Mouse (Mus musculus) limb, embryonic 13.5 days (tissue): ENCODE data around the gene Eda. TPM values are rescaled to one million over a fixed set of nuclear protein-coding genes. Genes with fewer than 3 reads are reported as not detected.

ENCODE experiments used
- ATAC-seq: fragments of 200-750 bp; cut with Nextera tagmentation; 2 replicates; pipeline ENCODE4 v1.8.0; 2017; ENCODE audit warnings: low read depth, moderate number of reproducible peaks, moderate TSS enrichment; ENCODE audit not compliant: low FRiP score
- H3K27ac ChIP-seq: fragments of 300-500 bp; sonication (generic); 2 replicates; pipeline ENCODE4 v1.5.1; 2015; ENCODE audit warnings: inconsistent platforms, mild to moderate bottlenecking, moderate library complexity
- H3K27me3 ChIP-seq: fragments of 300-500 bp; sonication (generic); 2 replicates; pipeline ENCODE4 v1.6.1; 2015; ENCODE audit warnings: mild to moderate bottlenecking, inconsistent platforms
- H3K36me3 ChIP-seq: fragments of 300-500 bp; sonication (generic); 2 replicates; pipeline ENCODE4 v1.6.1; 2015; ENCODE audit warnings: inconsistent platforms, mild to moderate bottlenecking, moderate library complexity
- H3K4me1 ChIP-seq: fragments of 300-500 bp; sonication (generic); 2 replicates; pipeline ENCODE4 v1.6.1; 2015; ENCODE audit warnings: inconsistent platforms
- H3K4me2 ChIP-seq: fragments of 300-500 bp; sonication (generic); replicated peaks from 2 replicates; pipeline ENCODE4 v1.6.1; 2015; ENCODE audit warnings: inconsistent platforms, mild to moderate bottlenecking, moderate library complexity
- H3K4me3 ChIP-seq: fragments of 300-500 bp; sonication (generic); 2 replicates; pipeline ENCODE4 v1.5.1; 2015; ENCODE audit warnings: moderate library complexity, mild to moderate bottlenecking, inconsistent platforms
- H3K9ac ChIP-seq: fragments of 300-500 bp; sonication (generic); 2 replicates; pipeline ENCODE4 v1.6.1; 2015; ENCODE audit warnings: mild to moderate bottlenecking, inconsistent platforms
- H3K9me3 ChIP-seq: fragments of 300-500 bp; sonication (generic); 2 replicates; pipeline ENCODE4 v1.6.1; 2016; ENCODE audit warnings: inconsistent platforms
- WGBS: fragments of 180-500 bp; shearing (Covaris S2); methylation state at CpG from one replicate; pipeline ENCODE4 v1.1.7; 2015; 5-methylcytosine and 5-hydroxymethylcytosine counted together
- polyA plus RNA-seq: library from polyadenylated mRNA; unstranded; fragments of >200 nt; fragmentation: Nextera tagmentation; extraction: Ambion mirVana; gene quantifications from 2 replicates; pipeline ENCODE4 v1.2.1, GENCODE M21; 2015

Eda gene
- polyA plus RNA-seq = 2.7 and 2.8 TPM in 2 replicates

GRCm38 (mm10) chrX:99975250-99975984 is at the start of gene Eda:
Eda (plus strand) TSS chrX:99975606.
- Histone ChIP-seq H3K9me3 (no peaks in the 10 kb centered on the region), H3K36me3 (no peaks in the 10 kb centered on the region), H3K9ac (peak within 1 kb of the TSS; percentile 64), H3K27ac (no peak within 1 kb of the TSS; the same call in 1 of the 2 replicates), H3K4me1 (no peaks in the 10 kb centered on the region), H3K4me3 (peak within 1 kb of the TSS; percentile 54), H3K27me3 (peaks cover 38% of the 10 kb centered on the region), H3K4me2 (peak within 1 kb of the TSS; percentile 84)
- ATAC-seq = peak; percentile 97
- WGBS = 14% methylated on average over 30 of the region's 49 CpGs

DNA sequence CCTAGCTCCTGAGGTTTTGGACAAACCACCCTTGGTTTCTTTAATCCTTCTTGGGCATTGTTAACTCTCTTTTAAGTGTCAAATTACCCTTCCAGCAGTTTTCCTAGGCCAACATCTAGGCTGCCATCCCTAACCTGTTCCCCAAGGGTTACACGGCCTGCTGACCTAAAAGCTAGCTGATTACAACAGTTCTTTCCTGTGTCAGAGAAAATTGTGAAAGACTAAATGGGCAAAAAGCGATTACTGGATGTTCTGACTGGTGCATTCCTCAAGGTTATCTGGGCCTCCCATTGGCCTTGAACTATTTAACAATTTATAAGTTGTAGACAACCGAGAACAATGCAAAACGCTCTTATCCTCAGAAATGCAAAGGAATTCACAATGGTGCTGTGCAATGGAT is 14.4 kb upstream of the Eda start:
- Histone ChIP-seq H3K4me1 (no peaks in the 10 kb centered on the region), H3K27me3 (peaks cover 17% of the 10 kb centered on the region; the same call in 1 of the 2 replicates), H3K27ac (no peak overlapping the region), H3K36me3 (no peaks in the 10 kb centered on the region), H3K9ac (no peak overlapping the region), H3K4me3 (no peak overlapping the region), H3K4me2 (no peak overlapping the region), H3K9me3 (no peaks in the 10 kb centered on the region)
- no peak for ATAC-seq
- 54% methylated on average over 4 of the region's 4 CpGs for WGBS

DNA sequence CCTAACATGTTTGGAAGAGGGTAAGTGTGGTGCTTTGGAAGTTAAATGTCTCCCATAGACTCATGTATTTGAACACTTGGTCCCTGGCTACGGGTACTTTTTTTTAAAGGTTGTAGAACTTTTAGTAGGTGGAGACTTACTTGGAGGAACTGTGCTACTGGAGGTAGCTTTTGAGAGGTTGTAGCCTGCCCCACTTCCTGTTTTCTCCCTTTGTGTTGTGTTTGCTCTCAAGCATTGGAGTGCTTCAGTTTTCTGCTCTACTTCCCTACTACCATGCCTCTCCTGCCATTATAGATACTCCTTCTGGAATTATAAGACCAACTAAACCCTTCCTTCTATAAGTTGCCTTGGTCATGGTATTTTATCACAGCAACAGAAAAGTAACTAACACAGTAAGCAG is 5.3 kb upstream of the Eda start:
- Histone ChIP-seq H3K27me3 (peaks cover 35% of the 10 kb centered on the region; the same call in 1 of the 2 replicates), H3K4me2 (no peak overlapping the region), H3K9ac (no peak overlapping the region), H3K9me3 (no peaks in the 10 kb centered on the region), H3K4me3 (no peak overlapping the region), H3K27ac (no peak overlapping the region), H3K4me1 (no peaks in the 10 kb centered on the region), H3K36me3 (no peaks in the 10 kb centered on the region)
- WGBS = 67% methylated on average over 1 of the region's 1 CpGs
- ATAC-seq = no peak

GRCm38 (mm10) chrX:99974381-99974780 is 1.0 kb upstream of the Eda start:
- Histone ChIP-seq H3K36me3 (no peaks in the 10 kb centered on the region), H3K4me3 (no peak overlapping the region), H3K9me3 (no peaks in the 10 kb centered on the region), H3K4me1 (no peaks in the 10 kb centered on the region), H3K4me2 (peak overlapping the region; percentile 84), H3K27me3 (peaks cover 43% of the 10 kb centered on the region), H3K9ac (no peak overlapping the region), H3K27ac (no peak overlapping the region)
- no peak for ATAC-seq
- 41% methylated on average over 3 of the region's 3 CpGs for WGBS

GRCm38 (mm10) chrX:99974803-99975202 is 603 bp upstream of the Eda start:
- Histone ChIP-seq H3K36me3 (no peaks in the 10 kb centered on the region), H3K4me2 (peak overlapping the region; percentile 84), H3K9me3 (no peaks in the 10 kb centered on the region), H3K9ac (no peak overlapping the region), H3K27me3 (peaks cover 40% of the 10 kb centered on the region), H3K4me1 (no peaks in the 10 kb centered on the region), H3K4me3 (peak overlapping the region; percentile 54; the same call in 1 of the 2 replicates), H3K27ac (no peak overlapping the region; the same call in 1 of the 2 replicates)
- 23% methylated on average over 5 of the region's 5 CpGs for WGBS
- ATAC-seq = no peak

- Histone ChIP-seq H3K27ac (no peak overlapping the region), H3K4me1 (no peaks in the 10 kb centered on the region), H3K36me3 (no peaks in the 10 kb centered on the region), H3K27me3 (peaks cover 38% of the 10 kb centered on the region), H3K4me3 (peak overlapping the region; percentile 54), H3K9ac (peak overlapping the region; percentile 64), H3K4me2 (peak overlapping the region; percentile 84), H3K9me3 (no peaks in the 10 kb centered on the region)
- 21% methylated on average over 43 of the region's 48 CpGs for WGBS
- peak; percentile 10 for ATAC-seq
Measured at GRCm38 (mm10) chrX:99975985-99976924, 849 bp downstream of the Eda start.

GRCm38 (mm10) chrX:99978354-99978753 is 2.9 kb downstream of the Eda start:
- H3K4me2 ChIP-seq = no peak overlapping the region
- no peaks in the 10 kb centered on the region for H3K9me3 ChIP-seq
- H3K36me3 ChIP-seq = no peaks in the 10 kb centered on the region
- H3K27me3 ChIP-seq = peaks cover 34% of the 10 kb centered on the region
- 76% methylated on average over 2 of the region's 2 CpGs for whole genome bisulfite sequencing
- ATAC-seq = no peak
- H3K4me3 ChIP-seq = no peak overlapping the region
- no peak overlapping the region for H3K27ac ChIP-seq
- no peak overlapping the region for H3K9ac ChIP-seq
- H3K4me1 ChIP-seq = no peaks in the 10 kb centered on the region

DNA sequence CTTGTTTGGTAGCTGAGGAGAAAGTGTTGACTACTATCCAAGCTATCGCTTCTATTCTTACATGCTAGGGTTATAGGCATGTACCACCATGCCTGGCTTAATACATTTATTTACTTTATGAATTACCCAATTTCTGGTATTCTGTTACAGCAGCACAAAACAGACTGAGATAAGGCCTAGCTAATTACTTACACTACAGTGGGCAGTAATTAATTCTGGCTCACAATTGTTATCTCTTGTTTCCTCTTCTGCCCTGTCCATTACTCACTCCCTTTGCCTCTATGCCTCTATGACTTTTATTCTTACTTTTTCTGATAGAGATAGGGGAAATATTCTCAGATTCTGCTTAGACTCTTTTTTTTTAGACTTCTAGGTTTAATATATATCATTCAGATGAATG is 18.0 kb downstream of the Eda start:
- ATAC-seq = no peak
- Histone ChIP-seq H3K27me3 (peaks cover 4% of the 10 kb centered on the region; the same call in 1 of the 2 replicates), H3K9me3 (no peaks in the 10 kb centered on the region), H3K27ac (no peak overlapping the region), H3K4me1 (no peaks in the 10 kb centered on the region), H3K4me2 (no peak overlapping the region), H3K4me3 (no peak overlapping the region), H3K36me3 (no peaks in the 10 kb centered on the region), H3K9ac (no peak overlapping the region)
- 97% methylated on average over 1 of the region's 1 CpGs for WGBS

DNA sequence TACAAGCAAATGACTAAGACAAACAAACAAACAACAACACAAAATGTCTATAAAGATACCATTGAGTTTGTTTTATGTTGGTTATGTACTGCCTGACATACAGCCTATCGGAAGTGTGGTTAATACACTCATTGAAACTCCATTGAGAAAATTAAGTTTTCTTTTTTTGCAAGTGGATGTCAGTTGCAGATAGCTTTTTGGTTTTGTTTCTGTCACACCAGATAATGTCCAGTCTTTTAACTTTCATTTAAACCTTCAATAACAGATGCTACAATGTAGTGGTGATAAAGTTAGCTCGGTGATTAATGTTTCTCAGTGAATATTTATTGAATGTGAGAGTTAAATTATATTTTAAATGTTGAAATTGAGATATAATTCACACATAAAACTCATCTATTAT is 23.9 kb downstream of the Eda start:
- no peak for ATAC-seq
- no peak overlapping the region for H3K4me2 ChIP-seq
- H3K4me3 ChIP-seq = no peak overlapping the region
- H3K27me3 ChIP-seq = no peaks in the 10 kb centered on the region; the same call in 1 of the 2 replicates
- 89% methylated on average over 2 of the region's 2 CpGs for WGBS
- H3K9ac ChIP-seq = no peak overlapping the region
- no peaks in the 10 kb centered on the region for H3K4me1 ChIP-seq
- no peak overlapping the region for H3K27ac ChIP-seq
- H3K9me3 ChIP-seq = no peaks in the 10 kb centered on the region
- no peaks in the 10 kb centered on the region for H3K36me3 ChIP-seq

- Histone ChIP-seq H3K36me3 (no peaks in the 10 kb centered on the region), H3K4me3 (no peak overlapping the region), H3K4me1 (no peaks in the 10 kb centered on the region), H3K9ac (no peak overlapping the region), H3K27me3 (peaks cover 13% of the 10 kb centered on the region; the same call in 1 of the 2 replicates), H3K27ac (no peak overlapping the region), H3K4me2 (no peak overlapping the region), H3K9me3 (no peaks in the 10 kb centered on the region)
- no peak for ATAC-seq
- 29% methylated on average over 1 of the region's 1 CpGs for WGBS
Measured at GRCm38 (mm10) chrX:100118362-100118761, 143.0 kb downstream of the Eda start.

DNA sequence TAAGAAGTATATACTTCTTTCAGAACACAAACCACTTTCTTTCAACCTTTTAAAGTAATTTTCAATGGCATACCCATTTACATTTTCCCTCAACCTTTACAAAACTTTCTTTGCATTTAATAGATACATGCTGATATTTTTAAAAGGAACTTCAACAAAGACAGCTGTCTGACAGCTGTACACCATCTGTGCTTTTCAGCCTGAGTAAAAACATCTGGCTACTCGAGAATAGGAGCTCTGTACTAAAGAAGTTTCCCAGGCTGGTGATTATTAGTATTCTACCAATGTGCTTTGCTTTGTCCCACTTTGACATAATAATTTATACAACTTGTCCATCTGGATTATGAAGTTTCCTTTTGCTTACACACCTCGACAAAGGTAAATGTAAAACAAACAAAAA is 219.9 kb downstream of the Eda start:
- 13% methylated on average over 2 of the region's 2 CpGs for WGBS
- H3K27ac ChIP-seq = no peak overlapping the region
- no peaks in the 10 kb centered on the region for H3K4me1 ChIP-seq
- H3K36me3 ChIP-seq = no peaks in the 10 kb centered on the region
- H3K27me3 ChIP-seq = no peaks in the 10 kb centered on the region
- no peak overlapping the region for H3K4me3 ChIP-seq
- H3K4me2 ChIP-seq = no peak overlapping the region
- no peak overlapping the region for H3K9ac ChIP-seq
- ATAC-seq = no peak
- H3K9me3 ChIP-seq = no peaks in the 10 kb centered on the region

GRCm38 (mm10) chrX:100313652-100314051 is 338.2 kb downstream of the Eda start:
- H3K9ac ChIP-seq = no peak overlapping the region
- H3K9me3 ChIP-seq = no peaks in the 10 kb centered on the region
- H3K36me3 ChIP-seq = no peaks in the 10 kb centered on the region
- no peak overlapping the region for H3K4me2 ChIP-seq
- no peaks in the 10 kb centered on the region for H3K4me1 ChIP-seq
- H3K4me3 ChIP-seq = no peak overlapping the region
- H3K27me3 ChIP-seq = no peaks in the 10 kb centered on the region
- H3K27ac ChIP-seq = no peak overlapping the region
- ATAC-seq = no peak
